Mouse (Mus musculus) midbrain, embryonic 14.5 days (tissue): ENCODE measurements at regions not wholly inside any gene's neighbourhood (a gene's known extent, or its start where the extent isn't known, plus 50 kb on each side); places are given as distances from the start of the nearest gene placed in this dataset.

ENCODE experiments used
- ATAC-seq: fragments of 200-750 bp; cut with Nextera tagmentation; 2 replicates; pipeline ENCODE4 v1.8.0; 2017; ENCODE audit warnings: moderate number of reproducible peaks, moderate library complexity; ENCODE audit not compliant: low FRiP score, low TSS enrichment
- DNase-seq: peaks from one replicate; pipeline ENCODE4 v3.0.0-alpha.2; 2015
- H3K27ac ChIP-seq: fragments of 300-500 bp; sonication (generic); replicated peaks from 2 replicates; pipeline ENCODE4 v1.5.1; 2014; ENCODE audit warnings: mild to moderate bottlenecking, low read depth, low read length, moderate library complexity
- H3K27me3 ChIP-seq: fragments of 300-500 bp; sonication (generic); 2 replicates; pipeline ENCODE4 v1.6.1; 2014; ENCODE audit warnings: low read length, control low read depth, mixed read lengths; ENCODE audit not compliant: control insufficient read depth, insufficient read depth
- H3K36me3 ChIP-seq: fragments of 300-500 bp; sonication (generic); 2 replicates; pipeline ENCODE4 v1.6.1; 2014; ENCODE audit warnings: low read length, control low read depth; ENCODE audit not compliant: control insufficient read depth, insufficient read depth
- H3K4me1 ChIP-seq: fragments of 300-500 bp; sonication (generic); 2 replicates; pipeline ENCODE4 v1.6.1; 2014; ENCODE audit warnings: mild to moderate bottlenecking, antibody characterized with exemption, low read length, control low read depth; ENCODE audit not compliant: control insufficient read depth, insufficient read depth
- H3K4me2 ChIP-seq: fragments of 300-500 bp; sonication (generic); 2 replicates; pipeline ENCODE4 v1.6.1; 2014; ENCODE audit warnings: mild to moderate bottlenecking, low read length, moderate library complexity
- H3K4me3 ChIP-seq: fragments of 300-500 bp; sonication (generic); replicated peaks from 2 replicates; pipeline ENCODE4 v1.5.1; 2014; ENCODE audit warnings: low read depth, low read length
- H3K9ac ChIP-seq: fragments of 300-500 bp; sonication (generic); replicated peaks from 2 replicates; pipeline ENCODE4 v1.6.1; 2014; ENCODE audit warnings: mild to moderate bottlenecking, low read length, moderate library complexity
- H3K9me3 ChIP-seq: fragments of 300-500 bp; sonication (generic); 2 replicates; pipeline ENCODE4 v1.6.1; 2016; ENCODE audit warnings: low read length, control low read depth, mixed read lengths; ENCODE audit not compliant: control insufficient read depth
- WGBS: fragments of 180-500 bp; shearing (Covaris S2); extraction: QIAGEN DNeasy Blood & Tissue Kit; methylation state at CpG from one replicate; pipeline ENCODE4 v1.1.7; 2014; 5-methylcytosine and 5-hydroxymethylcytosine counted together

GRCm38 (mm10) chr4:67861801-67862200 is 1034.4 kb downstream of the Tlr4 start:
- 0 out of 2 replicates have a peak, but pooled peaks cover 3% of the 10 kb centered on the region for H3K9me3 ChIP-seq
- no peaks in the 10 kb centered on the region for H3K4me1 ChIP-seq
- WGBS: 89% methylated on average over 1 of the region's 1 CpGs
- H3K27me3 ChIP-seq: no peaks in the 10 kb centered on the region
- DNase-seq (no peak), ATAC-seq (no peak)
- H3K36me3 ChIP-seq: no peaks in the 10 kb centered on the region
- no peak overlapping the region for H3K27ac ChIP-seq
- no peak overlapping the region for H3K4me2 ChIP-seq
- H3K4me3 ChIP-seq: no peak overlapping the region
- no peak overlapping the region for H3K9ac ChIP-seq

- H3K36me3 ChIP-seq: no peaks in the 10 kb centered on the region
- no peak overlapping the region for H3K27ac ChIP-seq
- ATAC-seq (no peak), DNase-seq (no peak)
- no peak overlapping the region for H3K4me3 ChIP-seq
- H3K27me3 ChIP-seq: no peaks in the 10 kb centered on the region
- H3K4me2 ChIP-seq: no peak overlapping the region
- H3K4me1 ChIP-seq: no peaks in the 10 kb centered on the region
- 86% methylated on average over 4 of the region's 4 CpGs for WGBS
- no peaks in the 10 kb centered on the region for H3K9me3 ChIP-seq
- H3K9ac ChIP-seq: no peak overlapping the region
Measured at GRCm38 (mm10) chr4:67853001-67853400, 1025.6 kb downstream of the Tlr4 start.

GRCm38 (mm10) chr4:67833397-67833796 is 1006.0 kb downstream of the Tlr4 start:
- no peak overlapping the region for H3K4me2 ChIP-seq
- no peak for DNase-seq

GRCm38 (mm10) chr4:67825484-67825883 is 998.1 kb downstream of the Tlr4 start:
- no peaks in the 10 kb centered on the region for H3K4me1 ChIP-seq

More at GRCm38 (mm10) chr4:67833397-67833796, 1006.0 kb downstream of the Tlr4 start:
- Histone ChIP-seq H3K27me3 (no peaks in the 10 kb centered on the region), H3K9me3 (no peaks in the 10 kb centered on the region), H3K4me3 (no peak overlapping the region), H3K27ac (no peak overlapping the region), H3K9ac (no peak overlapping the region), H3K36me3 (no peaks in the 10 kb centered on the region), H3K4me1 (no peaks in the 10 kb centered on the region)
- WGBS: 85% methylated on average over 4 of the region's 4 CpGs
- ATAC-seq: no peak

GRCm38 (mm10) chr4:67796050-67796449 is 968.7 kb downstream of the Tlr4 start:
- ATAC-seq (no peak), DNase-seq (peak; percentile 13)
- Histone ChIP-seq H3K27ac (no peak overlapping the region), H3K36me3 (no peaks in the 10 kb centered on the region), H3K4me3 (no peak overlapping the region), H3K27me3 (no peaks in the 10 kb centered on the region), H3K9ac (no peak overlapping the region), H3K4me2 (no peak overlapping the region), H3K4me1 (no peaks in the 10 kb centered on the region), H3K9me3 (no peaks in the 10 kb centered on the region)
- 27% methylated on average over 1 of the region's 1 CpGs for WGBS

More at GRCm38 (mm10) chr4:67825484-67825883, 998.1 kb downstream of the Tlr4 start:
- Histone ChIP-seq H3K4me2 (no peak overlapping the region), H3K27ac (no peak overlapping the region), H3K27me3 (no peaks in the 10 kb centered on the region), H3K36me3 (no peaks in the 10 kb centered on the region), H3K4me3 (no peak overlapping the region), H3K9me3 (no peaks in the 10 kb centered on the region), H3K9ac (no peak overlapping the region)
- DNase-seq: no peak
- peak; percentile 60; the same call in 1 of the 2 replicates for ATAC-seq
- WGBS: 57% methylated on average over 1 of the region's 1 CpGs
